22 mouse cellular contexts compared by ENCODE assay signal in genomic region chr14:101794553-101795177, GRCm38 (mm10).
DNase-seq lines count a peak whose midpoint lies in the region; ATAC-seq and TF ChIP-seq lines count a peak whose summit lies in the region.
"Had no signal": no experiment of that assay in that cellular context is flagged by ENCODE, and none has a peak within 500 bp of the region (broad histone marks: within the 10 kb centered on the region; RNA-seq: fewer than 3 reads in every experiment).

No protein-coding gene starts in this region.

- 69% methylated on average over 10 of the region's 10 CpGs for WGBS in heart, embryonic 16.5 days
- WGBS in lung, embryonic 14.5 days = 67% methylated on average over 10 of the region's 10 CpGs
- 77% methylated on average over 10 of the region's 10 CpGs for WGBS in stomach, embryonic 15.5 days

- peaks cover 3% of the 10 kb centered on the region; the same call in 1 of the 2 replicates for H3K9me3 ChIP-seq in heart, embryonic 16.5 days (replicated peaks; ENCODE audit: control insufficient read depth, low read length)
- H3K9me3 ChIP-seq in lung, embryonic 14.5 days (ENCODE audit: low read depth, low read length) = no peaks in the 10 kb centered on the region
- no peaks in the 10 kb centered on the region for H3K9me3 ChIP-seq in stomach, embryonic 15.5 days
- H3K9me3 ChIP-seq: embryonic facial prominence, embryonic 13.5 days; forebrain, embryonic 13.5 days; liver, embryonic 13.5 days had no signal

- 0 out of 2 replicates have a peak, but pooled peaks cover 2% of the 10 kb centered on the region for H3K36me3 ChIP-seq in heart, embryonic 16.5 days (ENCODE audit: control insufficient read depth, insufficient read depth)
- no peaks in the 10 kb centered on the region for H3K36me3 ChIP-seq in lung, embryonic 14.5 days (ENCODE audit: insufficient read depth)
- H3K36me3 ChIP-seq in stomach, embryonic 15.5 days = no peaks in the 10 kb centered on the region
- H3K36me3 ChIP-seq: embryonic facial prominence, embryonic 13.5 days; liver, embryonic 13.5 days had no signal

- no peak for DNase-seq in heart, postnatal 14 days
- peak; percentile 51 for DNase-seq in lung, embryonic 14.5 days
- no peak for DNase-seq in lung, postnatal 10 days
- no peak for DNase-seq in Patski (ENCODE audit: low read depth, low spot score)
- no peak for DNase-seq in thymus, postnatal 14 days
- no peak for DNase-seq in cerebellum, adult 11 months
- DNase-seq: adrenal gland, postnatal 14 days; cerebellum, adult 8-10 months; cerebellum, postnatal 36 days; embryo, embryonic 11 days; heart, postnatal 10 days; kidney, postnatal 4 days; liver, embryonic 13.5 days; thymus, adult 2 months had no signal

- in situ Hi-C loops in Patski (cut with MboI; ENCODE audit: low pct_unique_long_range_greater_than_20kb) = loop anchor here (25.0 kb wide), 1 partner anchor 1193 kb away; the partner anchor contains the start of gene Kctd12

- H3K27me3 ChIP-seq in heart, embryonic 16.5 days (ENCODE audit: control insufficient read depth, insufficient read depth, low read length) = no peaks in the 10 kb centered on the region
- no peaks in the 10 kb centered on the region for H3K27me3 ChIP-seq in lung, embryonic 14.5 days (ENCODE audit: insufficient read depth, low read length)
- no peaks in the 10 kb centered on the region for H3K27me3 ChIP-seq in Patski
- no peaks in the 10 kb centered on the region for H3K27me3 ChIP-seq in stomach, embryonic 15.5 days (replicated peaks)
- H3K27me3 ChIP-seq: embryonic facial prominence, embryonic 13.5 days; forebrain, embryonic 13.5 days; liver, embryonic 13.5 days had no signal

- no peak for TF ChIP-seq CTCF in lung, embryonic 14.5 days (IDR thresholded peaks at IDR 0.05; ENCODE audit: low read depth)
- TF ChIP-seq CTCF in Patski (IDR thresholded peaks at IDR 0.05) = no peak

- peaks cover 14% of the 10 kb centered on the region for H3K4me1 ChIP-seq in heart, embryonic 16.5 days (ENCODE audit: control insufficient read depth, insufficient read depth, low read length)
- H3K4me1 ChIP-seq in lung, embryonic 14.5 days (ENCODE audit: insufficient read depth) = no peaks in the 10 kb centered on the region; the same call in 1 of the 2 replicates
- no peaks in the 10 kb centered on the region for H3K4me1 ChIP-seq in stomach, embryonic 15.5 days
- H3K4me1 ChIP-seq: embryonic facial prominence, embryonic 13.5 days; forebrain, embryonic 13.5 days; liver, embryonic 13.5 days had no signal

- no peak overlapping the region for H3K4me2 ChIP-seq in heart, embryonic 16.5 days (ENCODE audit: low read depth, low read length)
- no peak overlapping the region for H3K4me2 ChIP-seq in lung, embryonic 14.5 days
- H3K4me2 ChIP-seq in stomach, embryonic 15.5 days = no peak overlapping the region
- H3K4me2 ChIP-seq: embryonic facial prominence, embryonic 13.5 days; forebrain, embryonic 13.5 days; hindbrain, embryonic 14.5 days; liver, embryonic 13.5 days; midbrain, embryonic 11.5 days had no signal

- H3K27ac ChIP-seq in heart, embryonic 16.5 days (ENCODE audit: low read length) = peak overlapping the region; percentile 69
- H3K27ac ChIP-seq in lung, embryonic 14.5 days (ENCODE audit: low read depth) = peak overlapping the region; percentile 68
- H3K27ac ChIP-seq in stomach, embryonic 15.5 days = no peak overlapping the region
- H3K27ac ChIP-seq: embryonic facial prominence, embryonic 13.5 days; forebrain, embryonic 13.5 days; hindbrain, embryonic 14.5 days; left cerebral cortex, adult 2 months; liver, embryonic 13.5 days had no signal

- intact Hi-C loops in heart, postnatal 14 days (cut with DNase I) = no loop called here

- H3K9ac ChIP-seq in heart, embryonic 16.5 days (ENCODE audit: low read length) = no peak overlapping the region
- H3K9ac ChIP-seq in lung, embryonic 14.5 days = no peak overlapping the region
- H3K9ac ChIP-seq in stomach, embryonic 15.5 days = no peak overlapping the region
- H3K9ac ChIP-seq: embryonic facial prominence, embryonic 13.5 days; forebrain, embryonic 13.5 days; hindbrain, embryonic 14.5 days; liver, embryonic 13.5 days had no signal

- POLR2A ChIA-PET in Patski (lab: Charles Lee) = no interaction called here

- CTCF ChIA-PET in Patski (lab: Charles Lee) = interaction anchor here (1.0 kb wide), 1 partner anchor 57 kb away, joined by 3 read pairs; no protein-coding TSS in a partner anchor

- H3K4me3 ChIP-seq in heart, embryonic 16.5 days (ENCODE audit: low read length) = no peak overlapping the region
- no peak overlapping the region for H3K4me3 ChIP-seq in lung, embryonic 14.5 days (ENCODE audit: low read depth, low read length)
- H3K4me3 ChIP-seq in stomach, embryonic 15.5 days (replicated peaks) = no peak overlapping the region
- H3K4me3 ChIP-seq: embryonic facial prominence, embryonic 13.5 days; forebrain, embryonic 13.5 days; left cerebral cortex, adult 2 months; liver, embryonic 13.5 days had no signal

- ATAC-seq in heart, embryonic 16.5 days (replicated peaks; ENCODE audit: extremely low read depth, insufficient read depth, low FRiP score) = peak; percentile 53; the same call in 1 of the 2 replicates
- ATAC-seq in lung, embryonic 14.5 days (ENCODE audit: insufficient read depth) = peak; percentile 75
- ATAC-seq in Patski = peak; percentile 81
- ATAC-seq in stomach, embryonic 15.5 days (ENCODE audit: insufficient read depth, low FRiP score, low read depth) = peak; percentile 50
- ATAC-seq: forebrain, embryonic 13.5 days; inflammation-experienced regulatory T-cells, adult 6 months had no signal
